Mouse (Mus musculus): ENCODE data around the gene Pikfyve.

Pikfyve gene

GRCm38 (mm10) chr1:65311214-65311933 is 124.9 kb downstream of the Pikfyve start:
- peak overlapping the region; percentile 81 for H3K4me3 ChIP-seq (replicated peaks; ENCODE audit: low read length)
- no peaks in the 10 kb centered on the region for H3K36me3 ChIP-seq (ENCODE audit: insufficient read depth, low read length)
- peaks cover 19% of the 10 kb centered on the region for H3K4me1 ChIP-seq (replicated peaks; ENCODE audit: low read depth, low read length)
- no peaks in the 10 kb centered on the region for H3K9me3 ChIP-seq (ENCODE audit: low read length)
- peaks cover 20% of the 10 kb centered on the region for H3K27me3 ChIP-seq (ENCODE audit: insufficient read depth, low read length)
- TF ChIP-seq POU5F1 (IDR thresholded peaks at IDR 0.05; ENCODE audit: borderline replicate concordance, low read length): no peak
- TF ChIP-seq CTCF (conservative IDR thresholded peaks at IDR 0.05; ENCODE audit: low read length): no peak

- Histone ChIP-seq H3K27me3 (ENCODE audit: insufficient read depth, low read length) (peaks cover 20% of the 10 kb centered on the region), H3K9me3 (ENCODE audit: low read length) (no peaks in the 10 kb centered on the region), H3K36me3 (ENCODE audit: insufficient read depth, low read length) (no peaks in the 10 kb centered on the region), H3K4me1 (replicated peaks; ENCODE audit: low read depth, low read length) (peaks cover 14% of the 10 kb centered on the region), H3K4me3 (replicated peaks; ENCODE audit: low read length) (no peak overlapping the region)
- TF ChIP-seq CTCF (conservative IDR thresholded peaks at IDR 0.05; ENCODE audit: low read length) (peak; percentile 36), NANOG (IDR thresholded peaks at IDR 0.05; ENCODE audit: borderline replicate concordance, low read length) (no peak)
Observed at GRCm38 (mm10) chr1:65312118-65312517, 125.6 kb downstream of the Pikfyve start.

GRCm38 (mm10) chr1:65312896-65313295 is 126.4 kb downstream of the Pikfyve start:
- Histone ChIP-seq H3K9me3 (ENCODE audit: low read length) (no peaks in the 10 kb centered on the region), H3K36me3 (ENCODE audit: insufficient read depth, low read length) (no peaks in the 10 kb centered on the region), H3K4me3 (replicated peaks; ENCODE audit: low read length) (no peak overlapping the region), H3K4me1 (replicated peaks; ENCODE audit: low read depth, low read length) (peaks cover 11% of the 10 kb centered on the region), H3K27me3 (ENCODE audit: insufficient read depth, low read length) (peaks cover 20% of the 10 kb centered on the region)
- TF ChIP-seq CTCF (conservative IDR thresholded peaks at IDR 0.05; ENCODE audit: low read length): no peak
- no peak for TF ChIP-seq POU5F1 (IDR thresholded peaks at IDR 0.05; ENCODE audit: borderline replicate concordance, low read length)
- no peak for TF ChIP-seq NANOG (IDR thresholded peaks at IDR 0.05; ENCODE audit: borderline replicate concordance, low read length)

- Histone ChIP-seq H3K27me3 (ENCODE audit: insufficient read depth, low read length) (peaks cover 20% of the 10 kb centered on the region), H3K9me3 (ENCODE audit: low read length) (no peaks in the 10 kb centered on the region), H3K36me3 (ENCODE audit: insufficient read depth, low read length) (no peaks in the 10 kb centered on the region), H3K4me1 (replicated peaks; ENCODE audit: low read depth, low read length) (peaks cover 11% of the 10 kb centered on the region), H3K4me3 (replicated peaks; ENCODE audit: low read length) (no peak overlapping the region)
- TF ChIP-seq POU5F1 (IDR thresholded peaks at IDR 0.05; ENCODE audit: borderline replicate concordance, low read length) (no peak), NANOG (IDR thresholded peaks at IDR 0.05; ENCODE audit: borderline replicate concordance, low read length) (no peak), CTCF (conservative IDR thresholded peaks at IDR 0.05; ENCODE audit: low read length) (no peak)
Observed at GRCm38 (mm10) chr1:65314054-65315021, 127.9 kb downstream of the Pikfyve start.

- Histone ChIP-seq H3K27me3 (ENCODE audit: insufficient read depth, low read length) (peaks cover 20% of the 10 kb centered on the region), H3K4me1 (replicated peaks; ENCODE audit: low read depth, low read length) (peaks cover 11% of the 10 kb centered on the region), H3K9me3 (ENCODE audit: low read length) (no peaks in the 10 kb centered on the region), H3K4me3 (replicated peaks; ENCODE audit: low read length) (no peak overlapping the region), H3K36me3 (ENCODE audit: insufficient read depth, low read length) (no peaks in the 10 kb centered on the region)
- TF ChIP-seq NANOG (IDR thresholded peaks at IDR 0.05; ENCODE audit: borderline replicate concordance, low read length): no peak
- no peak for TF ChIP-seq CTCF (conservative IDR thresholded peaks at IDR 0.05; ENCODE audit: low read length)
- TF ChIP-seq POU5F1 (IDR thresholded peaks at IDR 0.05; ENCODE audit: borderline replicate concordance, low read length): no peak
Observed at GRCm38 (mm10) chr1:65315022-65315407, 128.5 kb downstream of the Pikfyve start.
